Mouse (Mus musculus) spleen, adult 2 months (tissue): ENCODE results near the gene Ralbp1.

ENCODE experiments used
- CTCF ChIP-seq: fragments of 200-500 bp; IDR thresholded peaks from 2 replicates; pipeline ENCODE4 v1.5.1; 2011; ENCODE audit warnings: mild to moderate bottlenecking, inconsistent platforms; ENCODE audit not compliant: insufficient read depth, insufficient read length, insufficient replicate concordance; ENCODE audit errors: extremely low read depth
- POLR2A ChIP-seq: fragments of 200-500 bp; IDR thresholded peaks from 2 replicates; pipeline ENCODE4 v1.6.1; 2011; ENCODE audit warnings: low read depth, low read length, inconsistent platforms

DNA sequence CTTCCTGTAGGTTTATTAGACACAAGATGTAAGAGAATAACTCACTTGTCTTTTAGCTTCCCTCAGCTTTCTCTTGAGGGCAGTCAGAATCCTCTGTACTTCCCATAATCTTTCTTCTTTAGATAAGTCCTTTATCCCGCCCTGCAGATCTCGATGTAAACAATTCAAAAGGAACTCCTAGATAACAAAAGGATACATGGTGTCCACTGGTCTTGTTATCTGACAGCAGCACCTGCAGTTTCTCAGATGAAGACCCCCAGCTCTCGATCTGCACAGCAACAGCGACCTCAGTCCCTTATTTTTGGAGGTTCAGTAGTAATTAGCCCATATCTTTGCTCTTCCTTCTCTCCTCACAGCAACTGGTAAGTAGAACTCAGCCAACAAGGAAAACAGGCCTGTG is 28.0 kb downstream of the Ralbp1 start:
- no peak for TF ChIP-seq CTCF
- no peak for TF ChIP-seq POLR2A
